Mouse (Mus musculus): ENCODE results near the gene Lctl. TPM values are rescaled to one million over a fixed set of nuclear protein-coding genes. Genes with fewer than 3 reads are reported as not detected.
"Not testable (repeated sequence)": the region's sequence is repeated elsewhere in the genome, so short reads cannot be mapped to it uniquely, and the experiment has no call there.

Lctl gene
- total RNA-seq, 2 experiments from 2014 or later: not detected

- ATAC-seq (replicated peaks; ENCODE audit: poor library complexity): peak; percentile 76
Measured at GRCm38 (mm10) chr9:64119898-64120297, 3.0 kb downstream of the Lctl start.

DNA sequence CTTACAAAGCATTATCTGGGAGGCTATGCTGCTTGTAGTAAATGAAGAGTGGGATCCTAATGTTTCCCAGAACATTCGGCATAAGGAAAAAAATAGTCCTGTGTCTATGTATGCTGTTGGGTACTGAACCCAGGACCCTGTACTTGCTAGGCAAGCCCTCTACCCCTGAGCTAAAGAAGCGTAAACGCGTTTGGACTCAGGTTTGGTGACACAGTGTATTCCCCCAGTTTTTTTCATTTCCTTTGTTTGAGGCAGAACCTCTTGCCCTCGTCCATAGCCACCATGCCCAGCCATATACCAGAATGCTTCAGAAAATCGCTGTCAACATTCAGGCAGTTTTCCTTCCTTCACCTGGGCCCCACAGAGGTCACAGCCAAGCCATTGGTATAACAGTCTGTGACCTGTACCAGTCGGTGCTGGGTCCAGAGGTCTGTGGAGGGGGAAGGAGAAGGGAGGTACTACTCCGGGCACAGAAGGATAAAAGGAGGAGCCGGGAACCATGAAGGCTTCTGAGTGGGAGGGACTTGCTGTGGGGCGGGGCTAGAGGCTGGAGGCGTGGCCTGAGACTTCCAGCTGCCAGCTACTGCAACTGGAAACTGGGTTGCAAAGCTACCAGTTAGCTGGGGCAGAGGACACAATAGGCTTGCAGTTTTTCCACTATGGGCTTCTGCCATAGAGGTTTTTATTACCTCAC lies 3.8 kb downstream of the Lctl start:
- ATAC-seq (replicated peaks; ENCODE audit: poor library complexity): peak; percentile 91

DNA sequence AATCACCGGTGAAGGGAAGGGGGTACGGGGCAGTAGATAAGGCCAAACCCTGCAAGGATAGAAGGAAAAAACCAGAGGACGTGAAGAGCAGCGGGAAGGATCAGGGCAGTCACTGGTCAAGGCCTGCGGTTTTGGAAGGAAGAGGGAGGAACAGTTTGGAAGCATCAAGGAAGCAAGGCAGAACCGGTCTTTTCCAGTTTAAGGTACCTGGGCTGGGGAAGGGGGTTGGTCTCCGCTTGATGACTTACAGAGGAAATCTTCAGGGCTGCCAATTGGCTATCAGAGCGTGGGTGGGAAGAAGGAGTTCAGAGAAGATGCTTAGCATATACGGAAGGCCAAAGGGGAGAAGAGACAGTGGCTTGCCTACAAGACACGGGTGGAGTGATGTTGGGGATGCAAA lies 5.7 kb downstream of the Lctl start:
- no peak for ATAC-seq (replicated peaks; ENCODE audit: poor library complexity)

- not testable (repeated sequence) for ATAC-seq (replicated peaks; ENCODE audit: poor library complexity)
Measured at GRCm38 (mm10) chr9:64124846-64125245, 7.9 kb downstream of the Lctl start.

DNA sequence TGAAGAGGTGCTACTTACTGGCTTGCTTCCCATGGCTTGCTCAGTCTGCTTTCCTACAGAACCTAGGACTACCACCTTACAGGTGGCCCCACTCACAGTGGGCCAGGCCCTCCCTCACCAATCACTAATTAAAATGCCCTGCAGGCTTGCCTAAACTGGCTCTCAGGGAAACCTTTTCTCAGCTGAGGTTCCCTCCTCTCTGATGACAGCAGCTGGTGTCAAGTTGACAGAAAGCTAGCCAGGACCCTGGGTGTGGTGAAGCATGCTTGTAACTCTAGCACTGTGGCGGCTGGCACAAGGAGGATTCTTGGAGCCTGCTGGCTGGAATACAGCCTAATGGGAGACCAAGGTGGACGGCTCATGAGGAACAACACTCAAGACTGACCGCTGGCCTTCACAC lies 8.4 kb downstream of the Lctl start:
- ATAC-seq (replicated peaks; ENCODE audit: poor library complexity): no peak

GRCm38 (mm10) chr9:64126121-64126520 lies 9.2 kb downstream of the Lctl start:
- ATAC-seq (replicated peaks; ENCODE audit: poor library complexity): peak; percentile 65

DNA sequence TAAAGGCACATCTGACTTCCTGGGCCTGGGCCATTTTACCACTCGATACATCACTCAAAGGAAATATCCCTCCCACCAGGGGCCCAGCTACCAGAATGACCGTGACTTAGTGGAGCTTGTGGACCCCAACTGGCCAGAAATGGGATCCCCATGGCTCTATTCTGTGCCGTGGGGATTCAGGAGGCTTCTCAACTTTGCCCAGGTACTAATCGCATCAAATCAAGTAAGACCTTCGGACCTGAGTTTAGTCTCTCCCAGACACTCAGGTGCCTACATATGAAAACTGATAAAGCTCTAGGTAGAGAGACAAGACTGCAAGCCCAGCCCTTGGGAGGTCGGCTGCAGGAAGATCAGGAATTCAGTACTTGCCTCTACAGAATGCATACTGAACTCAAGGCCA lies 14.7 kb downstream of the Lctl start:
- no peak for ATAC-seq (replicated peaks; ENCODE audit: poor library complexity)

DNA sequence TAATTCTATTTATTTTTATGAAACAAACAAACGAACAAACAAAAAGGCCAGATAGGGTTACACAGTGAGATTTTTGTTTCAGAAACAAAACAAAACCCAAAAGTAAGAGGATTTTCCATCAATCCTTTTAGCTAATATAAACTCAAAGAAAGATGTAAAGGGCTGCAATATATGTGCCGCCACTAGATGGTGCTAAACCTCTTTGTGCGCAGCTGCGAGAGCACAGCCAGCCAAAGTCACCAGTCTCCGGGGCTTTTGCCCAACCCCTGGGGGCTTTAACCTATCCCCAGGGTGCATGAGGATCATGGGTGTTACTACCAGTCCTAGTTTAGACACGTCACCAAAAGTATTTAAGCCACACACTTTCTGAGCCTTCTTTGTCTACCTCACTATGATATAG lies 21.9 kb downstream of the Lctl start:
- not testable (repeated sequence) for ATAC-seq (replicated peaks; ENCODE audit: poor library complexity)

- 0 out of 2 replicates have a peak, but pooled peaks have one; percentile 42 for ATAC-seq (replicated peaks; ENCODE audit: poor library complexity)
Measured at GRCm38 (mm10) chr9:64139879-64140278, 22.9 kb downstream of the Lctl start.

DNA sequence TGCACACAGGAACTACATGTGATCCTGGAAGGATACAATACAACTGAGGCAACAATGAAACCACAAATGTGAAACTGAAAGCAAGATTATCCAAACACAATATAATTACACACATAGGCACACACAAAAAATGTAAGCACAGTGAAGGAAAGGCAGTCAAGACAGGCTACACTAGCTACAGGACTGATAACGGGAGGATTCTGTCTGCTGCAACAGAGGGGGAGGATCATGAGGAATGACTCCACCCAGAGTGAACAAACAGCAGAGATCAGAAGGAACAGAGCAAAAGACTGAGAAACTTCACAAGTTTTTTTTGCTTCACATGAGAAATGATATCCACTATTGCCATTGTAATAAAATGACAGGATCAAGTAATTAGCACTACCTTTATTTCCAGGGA lies 39.7 kb downstream of the Lctl start:
- peak; percentile 60 for ATAC-seq (replicated peaks; ENCODE audit: poor library complexity)

GRCm38 (mm10) chr9:64160471-64160870 lies 43.5 kb downstream of the Lctl start:
- ATAC-seq (replicated peaks; ENCODE audit: poor library complexity): no peak

DNA sequence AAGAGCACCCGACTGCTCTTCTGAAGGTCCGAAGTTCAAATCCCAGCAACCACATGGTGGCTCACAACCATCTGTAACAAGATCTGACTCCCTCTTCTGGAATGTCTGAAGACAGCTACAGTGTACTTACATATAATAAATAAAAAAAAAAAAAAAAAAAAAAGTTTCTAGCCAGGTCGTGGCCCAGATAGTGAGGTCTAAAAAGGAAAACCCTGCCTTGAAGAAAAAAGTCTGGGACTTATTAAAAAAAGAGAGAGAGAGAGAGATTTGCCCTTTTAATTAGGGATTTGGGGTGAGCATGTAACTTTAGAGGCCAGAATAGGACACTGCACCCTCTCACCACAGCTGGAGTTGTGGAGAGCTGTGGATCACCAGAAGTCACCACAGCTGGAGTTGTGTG lies 53.0 kb downstream of the Lctl start:
- not testable (repeated sequence) for ATAC-seq (replicated peaks; ENCODE audit: poor library complexity)

DNA sequence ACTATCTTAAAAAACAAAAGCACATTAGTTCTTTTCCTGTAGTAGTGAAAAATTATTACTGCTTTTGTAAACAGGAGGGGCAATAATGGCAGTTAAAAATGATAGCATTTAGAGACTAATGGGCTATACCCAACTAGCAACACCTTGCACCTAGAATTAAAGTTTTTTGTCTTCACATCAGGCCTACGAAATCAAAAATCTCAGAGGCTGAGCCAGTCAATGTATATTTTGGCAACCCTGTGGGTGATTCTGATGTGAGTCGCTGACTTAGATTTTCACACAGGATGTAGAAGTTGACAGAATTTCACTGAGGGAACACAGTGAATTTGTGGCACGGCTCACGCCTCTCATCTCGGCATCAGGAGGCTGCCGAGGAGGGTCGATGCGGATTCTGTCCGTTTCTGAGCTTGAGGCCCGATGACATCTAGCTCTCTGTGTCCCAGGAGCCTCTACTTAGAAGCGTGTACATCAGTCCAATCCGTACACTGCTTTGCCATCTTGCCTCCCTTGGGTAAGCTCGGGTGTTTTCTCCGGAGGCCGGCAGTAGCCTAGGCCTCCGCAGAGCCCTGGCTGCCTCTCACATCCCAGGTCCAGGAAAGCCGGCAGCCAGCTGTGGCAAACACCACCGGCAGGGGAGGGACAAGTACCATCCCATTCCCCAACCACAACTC lies 55.3 kb downstream of the Lctl start:
- peak; percentile 25 for ATAC-seq (replicated peaks; ENCODE audit: poor library complexity)

GRCm38 (mm10) chr9:64172816-64173665 lies 56.1 kb downstream of the Lctl start, which contains the start of the genes Zwilch and Rpl4:
TSS of gene Zwilch (minus strand) at chr9:64173104.
TSS of gene Rpl4 (plus strand) at chr9:64173375.
- peak; percentile 78 for ATAC-seq (replicated peaks; ENCODE audit: poor library complexity)

- no peak for ATAC-seq (replicated peaks; ENCODE audit: poor library complexity)
Measured at GRCm38 (mm10) chr9:64173666-64174220, 56.8 kb downstream of the Lctl start.

- no peak for ATAC-seq (replicated peaks; ENCODE audit: poor library complexity)
Measured at GRCm38 (mm10) chr9:64174341-64174740, 57.4 kb downstream of the Lctl start.

DNA sequence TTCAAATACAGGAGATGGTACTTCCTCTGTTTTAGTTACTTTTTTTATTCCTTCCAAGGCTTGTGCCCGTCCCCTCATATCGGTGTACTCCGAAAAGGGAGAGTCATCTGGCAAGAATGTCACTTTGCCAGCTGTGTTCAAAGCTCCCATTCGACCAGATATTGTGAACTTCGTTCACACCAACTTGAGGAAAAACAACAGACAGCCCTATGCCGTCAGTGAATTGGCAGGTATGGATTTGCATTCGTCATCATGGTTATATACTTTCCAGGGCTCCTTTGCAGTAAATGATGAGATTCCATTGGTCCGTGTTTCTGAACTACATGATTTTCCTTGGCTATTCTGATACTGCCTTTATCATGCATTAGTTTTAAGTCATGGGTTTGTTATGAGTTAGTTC lies 57.8 kb downstream of the Lctl start:
- ATAC-seq (replicated peaks; ENCODE audit: poor library complexity): no peak

DNA sequence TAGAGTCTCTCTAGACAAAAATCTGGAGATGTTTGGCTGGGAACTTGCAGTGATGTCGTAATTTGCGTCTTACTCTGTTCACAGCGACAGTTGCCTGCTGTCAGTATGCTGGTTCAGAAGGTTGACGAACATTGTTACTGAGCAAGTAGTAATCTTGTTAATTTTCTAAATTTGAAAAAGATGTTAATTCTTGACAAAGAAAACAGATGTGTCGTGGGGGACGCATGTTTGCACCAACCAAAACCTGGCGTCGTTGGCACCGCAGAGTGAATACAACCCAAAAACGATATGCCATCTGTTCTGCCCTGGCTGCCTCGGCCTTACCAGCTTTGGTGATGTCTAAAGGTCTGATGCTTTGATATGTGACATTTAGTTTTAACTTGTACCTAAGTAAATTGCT lies 58.4 kb downstream of the Lctl start:
- ATAC-seq (replicated peaks; ENCODE audit: poor library complexity): no peak

- peak; percentile 52 for ATAC-seq (replicated peaks; ENCODE audit: poor library complexity)
Measured at GRCm38 (mm10) chr9:64178610-64178973, 61.6 kb downstream of the Lctl start.

- peak; percentile 82 for ATAC-seq (replicated peaks; ENCODE audit: poor library complexity)
Measured at GRCm38 (mm10) chr9:64178974-64179646, 62.2 kb downstream of the Lctl start, which contains the start of gene Snapc5. TSS of gene Snapc5 (plus strand) at chr9:64179274.

- not testable (repeated sequence) for ATAC-seq (replicated peaks; ENCODE audit: poor library complexity)
Measured at GRCm38 (mm10) chr9:64183295-64183694, 66.3 kb downstream of the Lctl start.

Measured in megakaryocyte progenitor cell, adult 5-6 weeks (primary cell).